Mouse (Mus musculus) CH12.LX (cell line): Measurements from ENCODE around the gene Agmat. TPM values are rescaled to one million over a fixed set of nuclear protein-coding genes. Genes with fewer than 3 reads are reported as not detected.

Source experiments
- DNase-seq: peaks from one replicate; pipeline ENCODE4 v3.0.0-alpha.2; 2013; ENCODE audit errors: extremely low read depth
- H3K27ac ChIP-seq: 2 replicates; pipeline ENCODE4 v1.5.1; 2012; ENCODE audit warnings: low read depth, mild to moderate bottlenecking, control low read depth, moderate library complexity; ENCODE audit not compliant: insufficient read depth
- H3K27me3 ChIP-seq: replicated peaks from 2 replicates; pipeline ENCODE3; 2012; ENCODE audit warnings: inconsistent platforms
- H3K36me3 ChIP-seq, 2 experiments: replicated peaks in 1 of 2; 2 replicates each; pipeline versions ENCODE3 to v1.6.1; 2012; ENCODE audit warnings: inconsistent platforms in 1 of 2, low read length in 1 of 2, mild to moderate bottlenecking in 1 of 2, mixed read lengths in 1 of 2, moderate library complexity in 1 of 2; ENCODE audit not compliant: control insufficient read depth in 1 of 2, insufficient read depth in 1 of 2
- H3K4me1 ChIP-seq, 2 experiments: 2 replicates each; pipeline ENCODE4 v1.6.1; 2012; ENCODE audit warnings: inconsistent platforms in 1 of 2, moderate library complexity in 1 of 2; ENCODE audit not compliant: insufficient read depth in 2 of 2, control insufficient read depth in 1 of 2
- H3K4me2 ChIP-seq: 2 replicates; pipeline ENCODE4 v1.6.1; 2012; ENCODE audit warnings: low read depth, mild to moderate bottlenecking, control low read depth; ENCODE audit not compliant: poor library complexity, insufficient read depth, severe bottlenecking
- H3K4me3 ChIP-seq, 3 experiments: fragments of 150-350 bp in 1 of 3; sonication (generic) in 1 of 3; replicated peaks in 1 of 3; 2 replicates each; pipeline versions ENCODE3 to v1.5.1; 2011 to 2012; ENCODE audit warnings: low read depth in 2 of 3, low read length in 2 of 3, mild to moderate bottlenecking in 2 of 3, moderate library complexity in 2 of 3, control low read depth in 1 of 3, improper control_type of control experiment in 1 of 3, inconsistent platforms in 1 of 3, mixed read lengths in 1 of 3; ENCODE audit not compliant: poor library complexity in 1 of 3
- H3K79me2 ChIP-seq: replicated peaks from 2 replicates; pipeline ENCODE4 v1.6.1; 2012; ENCODE audit warnings: mild to moderate bottlenecking, moderate library complexity; ENCODE audit not compliant: control insufficient read depth, poor library complexity, insufficient read depth, severe bottlenecking; ENCODE audit errors: extremely low read depth
- H3K9ac ChIP-seq: 2 replicates; pipeline ENCODE4 v1.6.1; 2012; ENCODE audit warnings: low read depth, mild to moderate bottlenecking, control low read depth, moderate library complexity; ENCODE audit not compliant: insufficient read depth
- H3K9me3 ChIP-seq: replicated peaks from 2 replicates; pipeline ENCODE3; 2012; ENCODE audit warnings: low read length, inconsistent platforms, mixed read lengths
- BHLHE40 ChIP-seq: IDR thresholded peaks from 2 replicates; pipeline ENCODE4 v1.6.1; 2011; ENCODE audit warnings: mild to moderate bottlenecking, low read depth, low read length, improper control_type of control experiment
- CHD1 ChIP-seq: IDR thresholded peaks from 2 replicates; pipeline ENCODE4 v1.6.1; 2012; ENCODE audit warnings: low read depth, low read length, improper control_type of control experiment, inconsistent platforms
- CHD2 ChIP-seq: IDR thresholded peaks from 2 replicates; pipeline ENCODE4 v1.6.1; 2011; ENCODE audit warnings: low read length, improper control_type of control experiment
- ELF1 ChIP-seq: IDR thresholded peaks from 2 replicates; pipeline ENCODE4 v1.6.1; 2014; ENCODE audit warnings: low read depth, mild to moderate bottlenecking, inconsistent platforms, low read length, improper control_type of control experiment
- EP300 ChIP-seq: IDR thresholded peaks from 2 replicates; pipeline ENCODE4 v1.6.1; 2011; ENCODE audit warnings: low read length, improper control_type of control experiment
- GABPA ChIP-seq: IDR thresholded peaks from 2 replicates; pipeline ENCODE4 v1.6.1; 2012; ENCODE audit warnings: low read depth, low read length, improper control_type of control experiment, inconsistent platforms; ENCODE audit not compliant: insufficient replicate concordance
- IRF4 ChIP-seq: IDR thresholded peaks from 2 replicates; pipeline ENCODE4 v1.6.1; 2014; ENCODE audit warnings: low read depth, mild to moderate bottlenecking, inconsistent platforms, low read length, improper control_type of control experiment
- JUN ChIP-seq: IDR thresholded peaks from 2 replicates; pipeline ENCODE4 v1.6.1; 2011; ENCODE audit warnings: low read depth, mild to moderate bottlenecking, low read length, improper control_type of control experiment, moderate library complexity; ENCODE audit not compliant: insufficient read depth
- KAT2A ChIP-seq: IDR thresholded peaks from 2 replicates; pipeline ENCODE4 v1.6.1; 2012; ENCODE audit warnings: low read length, improper control_type of control experiment, inconsistent platforms; ENCODE audit not compliant: insufficient replicate concordance
- MEF2A ChIP-seq: IDR thresholded peaks from 2 replicates; pipeline ENCODE4 v1.6.1; 2014; ENCODE audit warnings: low read depth, mild to moderate bottlenecking, inconsistent platforms, low read length, improper control_type of control experiment, borderline replicate concordance
- MXI1 ChIP-seq: IDR thresholded peaks from 2 replicates; pipeline ENCODE4 v1.6.1; 2011; ENCODE audit warnings: mild to moderate bottlenecking, low read depth, low read length, improper control_type of control experiment
- NRF1 ChIP-seq: IDR thresholded peaks from 2 replicates; pipeline ENCODE4 v1.6.1; 2014; ENCODE audit warnings: low read depth, mild to moderate bottlenecking, inconsistent platforms, low read length, improper control_type of control experiment, moderate library complexity
- RAD21 ChIP-seq: IDR thresholded peaks from 2 replicates; pipeline ENCODE4 v1.6.1; 2011; ENCODE audit warnings: low read depth, mild to moderate bottlenecking, low read length, improper control_type of control experiment, moderate library complexity
- SIN3A ChIP-seq: IDR thresholded peaks from 2 replicates; pipeline ENCODE4 v1.6.1; 2012; ENCODE audit warnings: low read length, improper control_type of control experiment, inconsistent platforms
- TBP ChIP-seq: conservative IDR thresholded peaks from 2 replicates; pipeline ENCODE4 v1.6.1; 2011; ENCODE audit warnings: low read depth, low read length, improper control_type of control experiment
- UBTF ChIP-seq: IDR thresholded peaks from 2 replicates; pipeline ENCODE4 v1.6.1; 2012; ENCODE audit warnings: low read depth, mild to moderate bottlenecking, inconsistent platforms, low read length, improper control_type of control experiment, moderate library complexity
- USF1 ChIP-seq: IDR thresholded peaks from 2 replicates; pipeline ENCODE4 v1.6.1; 2014; ENCODE audit warnings: low read depth, mild to moderate bottlenecking, inconsistent platforms, low read length, improper control_type of control experiment
- ZC3H11A ChIP-seq: IDR thresholded peaks from 2 replicates; pipeline ENCODE4 v1.6.1; 2012; ENCODE audit warnings: low read depth, mild to moderate bottlenecking, inconsistent platforms, low read length, improper control_type of control experiment
- ZKSCAN1 ChIP-seq: IDR thresholded peaks from 2 replicates; pipeline ENCODE4 v1.6.1; 2012; ENCODE audit warnings: low read depth, inconsistent platforms, low read length, improper control_type of control experiment, borderline replicate concordance
- ZNF384 ChIP-seq: IDR thresholded peaks from 2 replicates; pipeline ENCODE4 v1.6.1; 2012; ENCODE audit warnings: low read depth, low read length, improper control_type of control experiment, inconsistent platforms
- dilution Hi-C: fragments of 300-500 bp; cut with MboI; formaldehyde crosslinking; loops from 2 replicates; pipeline ENCODE4 v1.14.3; 2020; ENCODE audit warnings: low sequenced_read_pairs; ENCODE audit not compliant: extremely low pct_unique_long_range_greater_than_20kb, extremely low pct_ligation_motif_present
- in situ Hi-C: fragments of 300-500 bp; cut with MboI; formaldehyde crosslinking; loops from 3 replicates; pipeline ENCODE4 v1.14.3; 2019; ENCODE audit warnings: low sequenced_read_pairs, low pct_ligation_motif_present, low pct_unique_long_range_greater_than_20kb, mixed read lengths
- polyA plus RNA-seq: library from polyadenylated mRNA; unstranded; fragments of >175 nt; gene quantifications from 2 replicates; pipeline ENCODE4 v1.2.1, GENCODE M21; 2012; ENCODE audit warnings: low read depth; ENCODE audit not compliant: insufficient read length
- total RNA-seq, 2 experiments: library from RNA; depleted of rRNA; stranded (reverse); fragments of 300-350 nt in 1 of 2; fragments of >200 nt in 1 of 2; gene quantifications; 2 replicates each; pipeline ENCODE4 v1.2.3; 2012 to 2014

Agmat gene
- total and polyA plus RNA-seq, 3 experiments, result not detected

- H3K27me3 ChIP-seq, result no peaks in the 10 kb centered on the region
- in situ Hi-C loops, result no loop called here
- H3K79me2 ChIP-seq, result no peaks in the 10 kb centered on the region
- DNase-seq, result no peak
- H3K4me2 ChIP-seq, result no peak overlapping the region
- H3K4me3 ChIP-seq, result no peak overlapping the region
- no peaks in the 10 kb centered on the region for H3K9me3 ChIP-seq
- TF ChIP-seq USF1 (no peak), KAT2A (no peak), BHLHE40 (no peak), ZKSCAN1 (no peak), RAD21 (no peak), SIN3A (no peak), MEF2A (no peak), UBTF (no peak), ELF1 (no peak), CHD1 (no peak), NRF1 (no peak), JUN (no peak), CHD2 (no peak), TBP (no peak), GABPA (no peak), MXI1 (no peak), ZNF384 (no peak), ZC3H11A (no peak)
- TF ChIP-seq, all 38 proteins: peak for 0
- H3K9ac ChIP-seq, result no peak overlapping the region
- no peak overlapping the region for H3K27ac ChIP-seq
- H3K4me1 ChIP-seq, result peaks cover 20 to 37% of the 10 kb centered on the region in 2 experiments
- dilution Hi-C loops, result no loop called here
- peaks cover 6 to 17% of the 10 kb centered on the region in 2 experiments for H3K36me3 ChIP-seq
Measured at GRCm38 (mm10) chr4:141796954-141797353, 50.5 kb downstream of the Agmat start.

DNA sequence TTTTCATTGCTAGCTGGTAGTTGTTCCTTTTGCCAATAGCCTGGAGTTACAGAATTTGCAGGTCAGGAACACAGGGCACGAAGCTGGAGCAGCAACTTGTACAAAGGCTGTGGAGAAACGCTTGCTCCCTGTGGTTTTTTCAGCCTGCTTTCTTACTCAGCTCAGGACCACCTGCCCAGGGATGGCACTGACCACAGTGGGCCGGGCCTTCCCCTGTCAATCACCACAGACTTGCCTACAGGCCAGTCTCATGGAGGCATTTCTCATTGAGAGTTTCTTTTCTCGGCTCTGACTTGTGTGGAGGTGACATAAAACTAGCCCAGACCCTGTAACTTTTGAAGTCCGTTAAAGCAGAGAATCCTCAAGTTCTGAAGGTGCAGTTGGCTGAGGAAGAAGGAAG is 51.1 kb downstream of the Agmat start:
- H3K79me2 ChIP-seq, result no peaks in the 10 kb centered on the region
- H3K4me3 ChIP-seq, result no peak overlapping the region
- H3K36me3 ChIP-seq, result peaks cover 6 to 17% of the 10 kb centered on the region in 2 experiments
- no peak overlapping the region for H3K9ac ChIP-seq
- dilution Hi-C loops (no loop called here), in situ Hi-C loops (no loop called here)
- TF ChIP-seq EP300, result peak; percentile 21; the same call in 1 of the 2 replicates
- peak; percentile 42; the same call in 1 of the 2 replicates for TF ChIP-seq IRF4
- no peak for TF ChIP-seq BHLHE40
- 0 out of 2 replicates have a peak, but pooled peaks have one; percentile 36 for TF ChIP-seq SIN3A
- peaks cover 20 to 33% of the 10 kb centered on the region in 2 experiments for H3K4me1 ChIP-seq
- no peaks in the 10 kb centered on the region for H3K9me3 ChIP-seq
- no peak overlapping the region for H3K27ac ChIP-seq
- DNase-seq, result peak; percentile 74
- peak overlapping the region; percentile 55; the same call in 1 of the 2 replicates for H3K4me2 ChIP-seq
- no peaks in the 10 kb centered on the region for H3K27me3 ChIP-seq
